Mouse (Mus musculus) adrenal gland, postnatal 25 days (tissue): ENCODE results near the gene Gm8362. TPM values are rescaled to one million over a fixed set of nuclear protein-coding genes. Genes with fewer than 3 reads are reported as not detected.
A peak's percentile ranks its signal among the peaks of the same experiment; 100 is the strongest.
"Not testable (repeated sequence)": the region's sequence is repeated elsewhere in the genome, so short reads cannot be mapped to it uniquely, and the experiment has no call there.

Source experiments
- DNase-seq: peaks from one replicate; pipeline ENCODE4 v3.0.0; 2021; ENCODE audit warnings: mixed read lengths
- long read RNA-seq: library from polyadenylated mRNA; stranded (forward); transcript quantifications from one replicate; pipeline ENCODE4 v2.0.0, GENCODE M21; 2021
- total RNA-seq: library from RNA; stranded (reverse); gene quantifications from 2 replicates; pipeline ENCODE4 v1.2.3, GENCODE M21; 2021

Gm8362 gene
- total RNA-seq = not detected in 2 replicates
- long read RNA-seq = 0 reads

DNA sequence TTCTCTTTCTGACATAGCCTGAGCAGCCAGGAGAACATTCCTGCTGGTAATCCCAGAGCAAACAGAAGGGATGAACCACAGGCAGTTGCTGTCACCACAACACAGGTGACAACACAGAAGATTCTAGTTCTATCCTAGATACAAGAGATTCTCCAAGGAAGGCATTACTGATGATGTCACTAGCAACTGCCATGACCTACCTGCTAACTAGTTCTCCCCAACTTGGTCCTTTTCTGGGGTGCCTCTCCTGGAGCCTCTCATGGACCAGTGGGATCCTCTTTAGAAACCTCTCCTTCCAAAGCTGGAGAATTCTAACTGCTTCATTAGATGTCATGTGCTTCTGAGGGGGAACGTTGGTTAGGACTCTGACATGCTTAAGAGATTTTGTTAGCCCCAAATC lies at the start of gene Gm8362:
TSS of gene Gm8362 (minus strand) at position 101 of the 400 bp plus-strand sequence.
- not testable (repeated sequence) for DNase-seq

- not testable (repeated sequence) for DNase-seq
Measured at GRCm38 (mm10) chr14:6823297-6823696, 49.1 kb upstream of the Gm8362 start.

DNA sequence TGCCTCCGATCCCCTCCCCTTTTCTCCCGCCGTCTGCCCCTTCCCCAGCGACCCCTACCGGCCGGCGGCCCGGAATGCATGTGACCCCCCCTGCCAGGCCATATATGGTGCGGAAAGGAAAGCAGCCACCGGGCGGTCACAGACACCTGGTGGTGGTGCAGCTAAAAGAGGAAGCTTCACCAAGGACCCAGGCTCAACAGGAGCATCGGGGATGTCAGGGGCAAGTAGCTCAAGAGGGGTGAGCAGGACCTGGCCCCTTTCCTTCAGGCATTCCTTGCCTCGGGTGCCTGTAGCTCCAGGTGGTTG lies 17.0 kb downstream of the Gm8362 start:
- DNase-seq = not testable (repeated sequence)

DNA sequence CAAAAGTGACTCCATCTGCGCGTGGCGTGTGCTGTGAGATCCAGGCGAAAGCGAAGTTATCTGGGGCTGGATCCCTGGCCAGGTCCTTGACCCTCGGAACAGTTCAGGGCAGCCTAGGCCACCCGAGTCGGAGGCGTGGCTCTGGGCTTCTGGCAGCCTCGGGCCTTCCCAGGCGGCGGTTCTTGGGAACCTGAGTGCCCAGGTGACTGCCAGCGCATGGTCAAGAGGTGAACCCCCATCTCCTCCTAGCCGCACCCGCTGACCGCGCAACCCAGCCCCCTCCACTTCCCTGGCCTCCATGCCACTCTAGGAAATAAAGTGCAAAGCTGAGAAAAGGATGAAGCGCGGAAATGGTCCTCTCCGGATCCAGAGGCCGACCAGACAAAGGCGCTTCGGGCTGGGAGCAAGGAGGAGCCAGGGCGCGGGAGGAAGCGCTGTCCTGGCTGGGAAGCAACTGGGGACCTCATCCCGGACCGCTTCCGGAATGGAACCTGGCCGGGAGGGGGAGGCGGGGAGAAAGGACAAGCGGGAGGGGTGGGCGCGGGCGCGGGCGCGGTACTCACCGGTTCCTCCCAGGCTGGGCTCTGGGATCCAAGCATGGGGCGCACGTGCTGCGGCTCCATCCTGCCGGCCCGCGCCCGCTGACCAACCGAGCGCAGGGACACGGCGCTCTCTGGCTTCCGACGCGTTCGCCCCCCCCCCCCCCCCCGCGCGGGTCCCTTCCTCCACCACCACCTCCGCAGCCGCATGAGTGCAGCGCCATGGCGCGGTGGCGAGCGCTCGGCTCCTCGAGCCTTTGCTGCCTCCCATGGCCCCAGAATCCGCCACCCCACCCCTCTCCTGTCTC lies 17.6 kb downstream of the Gm8362 start:
- DNase-seq = peak; percentile 2

DNA sequence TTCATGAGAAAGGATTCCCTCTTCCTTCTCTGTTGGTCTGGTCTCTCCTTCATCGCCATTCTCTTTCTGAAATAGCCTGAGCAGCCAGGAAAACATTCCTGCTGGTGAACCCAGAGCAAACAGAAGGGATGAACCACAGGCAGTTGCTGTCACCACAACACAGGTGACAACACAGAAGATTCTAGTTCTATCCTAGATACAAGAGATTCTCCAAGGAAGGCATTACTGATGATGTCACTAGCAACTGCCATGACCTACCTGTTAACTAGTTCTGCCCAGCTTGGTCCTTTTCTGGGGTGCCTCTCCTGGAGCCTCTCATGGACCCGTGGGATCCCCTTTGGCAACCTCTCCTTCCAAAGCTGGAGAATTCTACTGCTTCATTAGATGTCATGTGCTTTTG lies 32.0 kb downstream of the Gm8362 start, which contains the start of gene Gm3636:
TSS of gene Gm3636 (minus strand) at position 101 of the 400 bp plus-strand sequence.
- DNase-seq = not testable (repeated sequence)

GRCm38 (mm10) chr14:6720151-6720550 lies 54.1 kb downstream of the Gm8362 start, which contains the start of gene Gm8050:
TSS of gene Gm8050 (minus strand) at chr14:6720251.
- not testable (repeated sequence) for DNase-seq

Other genes starting within 250 kb of the Gm8362 start
- not detected in 2 replicates for gene Gm8356, start 237.1 kb downstream of the Gm8362 start, total RNA-seq
- not detected in 2 replicates for gene Gm3629, start 183.8 kb downstream of the Gm8362 start, total RNA-seq
- not detected in 2 replicates for gene Gm3460, start 152.0 kb downstream of the Gm8362 start, total RNA-seq
- not detected in 2 replicates for gene Gm10251, start 90.2 kb downstream of the Gm8362 start, total RNA-seq
- gene Gm8050, start 54.2 kb downstream of the Gm8362 start, total RNA-seq = not detected in 2 replicates
- 0.39 TPM in 1 of 2 replicates, not detected in the other for gene Gm3636, start 32.1 kb downstream of the Gm8362 start, total RNA-seq
- gene Gm3642, start 65.9 kb upstream of the Gm8362 start, total RNA-seq = not detected in 2 replicates
- gene Gm3667, start 115.6 kb upstream of the Gm8362 start, total RNA-seq = 0.18 TPM in 1 of 2 replicates, not detected in the other
- gene Gm6356, start 199.4 kb upstream of the Gm8362 start, total RNA-seq = not detected in 2 replicates